Mouse (Mus musculus): ENCODE measurements around the gene Guca2a.

GRCm38 (mm10) chr4:119637176-119637845 is at the start of gene Guca2a:
- TF ChIP-seq CTCF (IDR thresholded peaks at IDR 0.05; ENCODE audit: insufficient read depth, low read length) (no peak), POLR2A (IDR thresholded peaks at IDR 0.05; ENCODE audit: borderline replicate concordance, extremely low read depth, low read depth, low read length) (no peak)

All from lung, adult 2 months (tissue).